Mouse (Mus musculus): ENCODE results near the gene Tmem135. TPM values are rescaled to one million over a fixed set of nuclear protein-coding genes. Genes with fewer than 3 reads are reported as not detected.
"Not testable (repeated sequence)": the region's sequence is repeated elsewhere in the genome, so short reads cannot be mapped to it uniquely, and the experiment has no call there.

Gene Tmem135
- polyA plus RNA-seq, 1 experiment, result 13.1 TPM

GRCm38 (mm10) chr7:89319351-89319750 is 84.7 kb downstream of the Tmem135 start:
- Histone ChIP-seq H3K4me3 (no peak overlapping the region), H3K36me3 (ENCODE audit: control insufficient read depth, insufficient read depth) (no peaks in the 10 kb centered on the region), H3ac (ENCODE audit: control insufficient read depth, insufficient read length) (no peak overlapping the region), H3K27me3 (ENCODE audit: control insufficient read depth, insufficient read depth, insufficient read length) (no peaks in the 10 kb centered on the region), H3K4me2 (ENCODE audit: low read depth) (no peak overlapping the region), H3K79me2 (ENCODE audit: control insufficient read depth, insufficient read depth) (peaks cover 23% of the 10 kb centered on the region)
- no peak for TF ChIP-seq TCF12 (IDR thresholded peaks at IDR 0.05; ENCODE audit: insufficient read depth, poor library complexity, severe bottlenecking)

- not testable (repeated sequence) for H3K27me3 ChIP-seq (ENCODE audit: control insufficient read depth, insufficient read depth, insufficient read length); H3K4me3 ChIP-seq; H3ac ChIP-seq (ENCODE audit: control insufficient read depth, insufficient read length); H3K4me2 ChIP-seq (ENCODE audit: low read depth); H3K36me3 ChIP-seq (ENCODE audit: control insufficient read depth, insufficient read depth); H3K79me2 ChIP-seq (ENCODE audit: control insufficient read depth, insufficient read depth)
Observed at GRCm38 (mm10) chr7:89317088-89317487, 86.9 kb downstream of the Tmem135 start.

- H3K4me3 ChIP-seq, result no peak overlapping the region
- H3K4me2 ChIP-seq (ENCODE audit: low read depth), result no peak overlapping the region
- TF ChIP-seq CEBPB (IDR thresholded peaks at IDR 0.05; ENCODE audit: insufficient read depth, poor library complexity, severe bottlenecking) (no peak), POLR2A (IDR thresholded peaks at IDR 0.05; ENCODE audit: insufficient read length, low read depth) (no peak), POLR2AphosphoS2 (IDR thresholded peaks at IDR 0.05; ENCODE audit: insufficient read length, low read depth) (no peak), MYOD1 (IDR thresholded peaks at IDR 0.05; ENCODE audit: control insufficient read depth in 1 of 3, insufficient read length in 2 of 3, low read depth in 2 of 3) (no peak), REST (IDR thresholded peaks at IDR 0.05; ENCODE audit: insufficient read depth, insufficient read length) (no peak), SRF (IDR thresholded peaks at IDR 0.05; ENCODE audit: control insufficient read depth, insufficient read length, low read depth) (no peak), USF1 (IDR thresholded peaks at IDR 0.05; ENCODE audit: low read depth) (no peak)
- H3K79me2 ChIP-seq (ENCODE audit: control insufficient read depth, insufficient read depth), result peaks cover 3% of the 10 kb centered on the region
- H3K36me3 ChIP-seq (ENCODE audit: control insufficient read depth, insufficient read depth), result peaks cover 3% of the 10 kb centered on the region
- H3ac ChIP-seq (ENCODE audit: control insufficient read depth, insufficient read length), result no peak overlapping the region
- H3K27me3 ChIP-seq (ENCODE audit: control insufficient read depth, insufficient read depth, insufficient read length), result no peaks in the 10 kb centered on the region
Observed at GRCm38 (mm10) chr7:89316112-89316511, 87.9 kb downstream of the Tmem135 start.

- TF ChIP-seq POLR2AphosphoS2 (IDR thresholded peaks at IDR 0.05; ENCODE audit: insufficient read length, low read depth) (no peak), USF1 (IDR thresholded peaks at IDR 0.05; ENCODE audit: low read depth) (no peak), MYOG (IDR thresholded peaks at IDR 0.05; ENCODE audit: control insufficient read depth in 1 of 3, insufficient read depth in 1 of 3, insufficient read length in 2 of 3, low read depth in 2 of 3) (no peak), CEBPB (IDR thresholded peaks at IDR 0.05; ENCODE audit: insufficient read depth, poor library complexity, severe bottlenecking) (no peak), SRF (IDR thresholded peaks at IDR 0.05; ENCODE audit: control insufficient read depth, insufficient read length, low read depth) (no peak), MYOD1 (IDR thresholded peaks at IDR 0.05; ENCODE audit: control insufficient read depth in 1 of 3, insufficient read length in 2 of 3, low read depth in 2 of 3) (no peak), POLR2A (IDR thresholded peaks at IDR 0.05; ENCODE audit: insufficient read length, low read depth) (no peak), TCF12 (IDR thresholded peaks at IDR 0.05; ENCODE audit: insufficient read depth, poor library complexity, severe bottlenecking) (no peak), MAX (IDR thresholded peaks at IDR 0.05; ENCODE audit: low read depth) (no peak), E2F4 (IDR thresholded peaks at IDR 0.05; ENCODE audit: insufficient read depth) (no peak), TCF3 (IDR thresholded peaks at IDR 0.05; ENCODE audit: insufficient read length, low read depth) (no peak), REST (IDR thresholded peaks at IDR 0.05; ENCODE audit: insufficient read depth, insufficient read length) (no peak)
- Histone ChIP-seq H3K4me3 (no peak overlapping the region), H3K36me3 (ENCODE audit: control insufficient read depth, insufficient read depth) (peaks cover 3% of the 10 kb centered on the region), H3ac (ENCODE audit: control insufficient read depth, insufficient read length) (no peak overlapping the region), H3K4me2 (ENCODE audit: low read depth) (no peak overlapping the region), H3K79me2 (ENCODE audit: control insufficient read depth, insufficient read depth) (no peaks in the 10 kb centered on the region), H3K27me3 (ENCODE audit: control insufficient read depth, insufficient read depth, insufficient read length) (no peaks in the 10 kb centered on the region)
Observed at GRCm38 (mm10) chr7:89311555-89311954, 92.5 kb downstream of the Tmem135 start.

GRCm38 (mm10) chr7:89308926-89309325 is 95.1 kb downstream of the Tmem135 start:
- H3K36me3 ChIP-seq (ENCODE audit: control insufficient read depth, insufficient read depth), result peaks cover 3% of the 10 kb centered on the region
- no peak overlapping the region for H3ac ChIP-seq (ENCODE audit: control insufficient read depth, insufficient read length)
- no peaks in the 10 kb centered on the region for H3K27me3 ChIP-seq (ENCODE audit: control insufficient read depth, insufficient read depth, insufficient read length)
- TF ChIP-seq MYOG (IDR thresholded peaks at IDR 0.05; ENCODE audit: control insufficient read depth in 1 of 3, insufficient read depth in 1 of 3, insufficient read length in 2 of 3, low read depth in 2 of 3) (no peak), MYOD1 (IDR thresholded peaks at IDR 0.05; ENCODE audit: control insufficient read depth in 1 of 3, insufficient read length in 2 of 3, low read depth in 2 of 3) (no peak), USF1 (IDR thresholded peaks at IDR 0.05; ENCODE audit: low read depth) (no peak), CEBPB (IDR thresholded peaks at IDR 0.05; ENCODE audit: insufficient read depth, poor library complexity, severe bottlenecking) (no peak), SRF (IDR thresholded peaks at IDR 0.05; ENCODE audit: control insufficient read depth, insufficient read length, low read depth) (no peak), MAX (IDR thresholded peaks at IDR 0.05; ENCODE audit: low read depth) (no peak), POLR2A (IDR thresholded peaks at IDR 0.05; ENCODE audit: insufficient read length, low read depth) (no peak), REST (IDR thresholded peaks at IDR 0.05; ENCODE audit: insufficient read depth, insufficient read length) (no peak), E2F4 (IDR thresholded peaks at IDR 0.05; ENCODE audit: insufficient read depth) (no peak), TCF12 (IDR thresholded peaks at IDR 0.05; ENCODE audit: insufficient read depth, poor library complexity, severe bottlenecking) (no peak), POLR2AphosphoS2 (IDR thresholded peaks at IDR 0.05; ENCODE audit: insufficient read length, low read depth) (no peak), TCF3 (IDR thresholded peaks at IDR 0.05; ENCODE audit: insufficient read length, low read depth) (no peak)
- no peak overlapping the region for H3K4me2 ChIP-seq (ENCODE audit: low read depth)
- H3K4me3 ChIP-seq, result no peak overlapping the region
- H3K79me2 ChIP-seq (ENCODE audit: control insufficient read depth, insufficient read depth), result no peaks in the 10 kb centered on the region
